Mouse (Mus musculus) left cerebral cortex, adult 8-10 months (tissue): Measurements from ENCODE around the gene Efna3. TPM values are rescaled to one million over a fixed set of nuclear protein-coding genes. Genes with fewer than 3 reads are reported as not detected.
A peak's percentile ranks its signal among the peaks of the same experiment; 100 is the strongest.

Experiments
- DNase-seq, 2 experiments: peaks; one replicate each; pipeline ENCODE4 v3.0.0; 2022; ENCODE audit warnings: low spot score in 2 of 2
- total RNA-seq, 4 experiments: library from RNA; stranded (reverse); gene quantifications; 2 replicates each; pipeline ENCODE4 v1.2.4; 2022

Efna3 gene
- total RNA-seq, 4 experiments from 2014 or later: 50.1 to 61.2 (median 55.3) TPM

DNA sequence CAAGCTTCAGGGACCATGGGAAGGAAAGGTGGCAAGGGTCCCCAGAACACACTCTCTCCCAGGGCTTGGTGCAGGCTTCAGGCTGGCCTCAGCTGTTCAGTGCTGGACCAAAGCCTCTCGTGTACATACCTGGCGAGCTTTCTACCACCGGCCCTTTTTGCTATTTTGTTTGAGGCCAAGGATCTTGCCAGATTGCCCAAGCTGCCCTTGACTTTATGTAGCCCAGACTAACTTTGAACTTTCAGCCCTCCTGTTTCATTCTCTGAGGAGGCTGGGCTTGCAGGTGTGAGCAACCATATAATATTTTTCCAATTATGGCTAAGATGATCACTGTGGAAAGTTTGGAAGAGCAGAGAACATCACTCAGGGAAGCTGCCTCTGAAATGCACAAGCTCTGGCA lies 38.5 kb downstream of the Efna3 start:
- no peak for DNase-seq

DNA sequence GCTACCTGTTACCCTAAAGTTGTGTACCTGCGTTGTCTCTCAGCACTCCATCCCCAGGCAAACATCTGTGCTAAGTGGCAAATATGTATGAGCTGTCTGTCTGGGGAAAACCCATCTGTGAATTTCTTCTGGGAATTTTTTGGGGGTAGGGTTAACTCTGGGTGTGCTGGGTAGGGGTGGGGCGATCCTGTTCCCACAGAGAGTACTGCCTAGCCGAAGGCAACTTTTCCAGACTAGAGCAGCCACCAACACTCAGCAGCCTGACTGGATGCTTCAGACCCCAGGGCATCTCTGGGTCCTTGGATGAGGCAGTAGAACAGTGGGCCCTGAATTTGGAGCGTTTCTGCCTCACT lies 40.5 kb downstream of the Efna3 start:
- DNase-seq: no peak

DNA sequence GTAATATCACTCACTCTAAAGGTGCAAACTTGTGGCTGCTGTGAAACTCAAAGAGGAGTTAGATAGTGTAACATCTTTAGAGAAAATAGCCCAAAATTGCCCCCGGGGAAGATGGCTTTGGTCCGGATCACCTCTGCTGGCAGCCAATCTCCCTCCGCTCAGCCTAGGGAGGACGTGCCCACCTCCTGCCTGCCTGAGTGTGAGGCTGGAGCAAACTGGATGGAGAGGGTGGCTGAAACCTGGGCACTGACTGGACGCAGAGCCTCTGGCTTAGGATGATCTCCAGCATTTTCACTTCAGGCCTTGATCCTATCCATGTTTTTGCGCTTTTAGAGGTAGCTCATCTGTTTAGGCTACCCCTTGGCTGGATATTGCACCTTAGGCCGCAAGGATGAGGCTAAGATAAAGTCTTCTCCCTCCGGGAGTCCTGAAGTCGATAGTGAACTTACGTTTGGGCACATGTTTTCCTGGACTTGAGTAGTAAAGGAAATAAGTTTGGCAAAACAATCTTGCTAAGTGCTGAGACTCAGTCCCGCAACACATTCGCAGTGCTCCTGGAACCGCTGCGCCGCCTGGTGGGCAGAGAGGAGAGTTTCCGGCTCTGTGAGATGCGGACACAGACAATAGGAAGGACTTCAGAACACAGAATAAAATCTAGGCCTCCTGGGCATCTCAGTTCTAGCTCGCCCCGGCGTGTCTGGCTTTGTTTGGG lies 41.0 kb downstream of the Efna3 start:
- DNase-seq: peak in 1 of 2 experiments; percentile 72

DNA sequence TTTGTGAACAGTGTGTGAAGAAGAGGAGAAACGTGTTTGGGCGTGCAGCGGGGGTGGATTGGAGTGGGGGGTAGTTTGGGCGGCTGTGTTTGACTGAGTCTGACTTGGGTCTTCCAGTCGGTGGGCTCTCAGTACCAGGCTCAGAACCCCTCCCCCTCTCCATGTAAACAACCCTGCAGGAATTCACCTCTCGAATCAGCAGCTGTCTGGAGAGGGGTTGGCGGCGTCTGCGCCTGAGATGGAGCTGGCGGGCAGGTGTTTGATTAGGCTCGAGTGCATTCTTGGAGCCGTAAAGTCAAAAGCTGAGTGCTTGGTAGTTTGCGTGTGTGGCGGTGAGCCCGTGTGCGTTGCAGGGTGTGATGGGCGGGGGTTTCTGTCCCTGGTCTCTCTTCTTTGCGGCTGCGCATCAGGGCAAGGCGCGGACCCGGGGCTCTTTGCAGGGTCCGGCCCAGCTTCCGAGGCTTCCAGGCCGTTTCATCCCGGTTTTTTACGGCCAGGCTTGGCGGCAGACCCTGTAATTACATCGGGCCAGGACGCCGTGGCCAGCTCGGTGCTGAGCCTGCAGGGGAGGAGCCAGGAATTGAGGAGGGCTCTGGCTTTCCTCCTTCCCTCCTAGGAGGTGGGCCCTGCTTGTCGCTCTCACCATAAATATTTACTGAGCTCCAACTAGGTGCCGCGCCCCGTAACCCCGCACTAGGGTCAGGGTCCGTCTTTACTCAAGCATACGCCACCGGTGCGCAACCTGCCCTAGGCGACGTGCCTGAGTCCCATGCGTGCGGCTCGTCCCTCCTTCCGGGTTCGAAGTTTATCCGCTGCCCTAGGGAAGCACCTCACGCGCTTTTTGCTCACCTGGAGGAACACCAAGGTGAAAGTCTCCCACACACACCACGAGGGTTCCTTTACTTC lies 41.9 kb downstream of the Efna3 start, which contains the start of gene Efna1:
Gene Efna1 (minus strand): TSS at position 537 of the 906 bp plus-strand sequence.
- DNase-seq: no peak

DNA sequence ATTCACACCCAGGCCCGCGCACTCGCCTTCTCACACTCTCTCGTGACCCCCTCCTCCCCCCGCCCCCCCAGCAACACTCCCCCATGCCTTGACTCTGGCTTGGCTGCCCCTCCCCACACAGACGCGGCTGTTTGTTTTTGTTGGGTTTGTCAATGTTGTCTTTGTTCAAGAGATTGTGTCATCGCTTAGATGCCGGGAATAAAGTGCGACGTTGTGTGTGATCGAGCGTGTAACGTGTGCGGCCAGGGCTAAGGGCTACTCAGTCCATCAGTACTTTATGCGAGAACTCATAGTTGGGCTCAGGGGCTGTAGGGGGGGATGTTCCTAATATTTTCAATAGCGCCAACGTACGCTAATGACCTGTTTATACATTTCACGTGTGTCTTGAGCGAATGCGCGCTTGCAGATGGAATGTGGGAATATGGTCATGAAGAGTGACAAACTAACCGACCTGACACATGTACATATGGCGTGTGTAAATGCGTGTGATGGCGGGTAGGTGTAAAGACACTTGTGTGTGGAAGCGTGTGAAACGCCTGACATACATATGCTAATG lies 42.6 kb downstream of the Efna3 start:
- DNase-seq: peak in 1 of 2 experiments; percentile 60

DNA sequence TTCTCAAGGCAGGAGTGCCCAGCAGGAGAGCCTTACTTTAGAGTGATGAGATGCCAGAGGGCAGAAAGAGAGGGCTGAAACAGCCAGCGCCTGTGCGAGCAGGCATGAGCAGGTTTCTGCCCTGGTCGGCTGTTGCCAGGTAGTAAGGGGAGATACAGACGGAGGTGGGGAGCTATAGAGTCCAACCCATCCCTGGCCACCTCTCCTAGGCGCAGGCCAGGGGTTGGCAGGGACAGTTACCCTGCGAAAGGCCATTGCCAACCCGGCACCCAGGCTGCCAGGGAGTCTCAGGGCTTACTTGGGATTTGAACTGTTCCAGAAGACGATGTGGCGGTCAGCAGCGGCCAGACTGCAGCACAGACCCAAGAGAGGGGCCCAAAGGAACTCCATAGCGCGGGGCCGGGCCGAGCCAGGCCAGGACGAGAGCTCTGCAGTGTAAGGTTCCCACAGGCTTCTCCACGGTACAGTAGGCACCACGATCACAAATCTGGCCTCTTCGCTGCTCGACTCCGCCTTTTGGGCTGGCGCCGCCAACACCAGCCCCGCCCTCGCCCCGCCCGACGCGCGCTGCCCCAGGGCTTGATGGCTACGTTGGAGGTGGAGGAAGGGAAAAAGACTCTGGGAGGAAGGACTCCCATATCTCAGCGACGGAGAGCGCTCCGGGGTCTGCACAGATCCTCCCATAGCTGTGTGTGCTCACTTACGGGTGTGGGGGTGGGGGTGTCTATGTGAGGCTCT lies 43.4 kb downstream of the Efna3 start:
- peak; percentile 62 to 73 for DNase-seq

DNA sequence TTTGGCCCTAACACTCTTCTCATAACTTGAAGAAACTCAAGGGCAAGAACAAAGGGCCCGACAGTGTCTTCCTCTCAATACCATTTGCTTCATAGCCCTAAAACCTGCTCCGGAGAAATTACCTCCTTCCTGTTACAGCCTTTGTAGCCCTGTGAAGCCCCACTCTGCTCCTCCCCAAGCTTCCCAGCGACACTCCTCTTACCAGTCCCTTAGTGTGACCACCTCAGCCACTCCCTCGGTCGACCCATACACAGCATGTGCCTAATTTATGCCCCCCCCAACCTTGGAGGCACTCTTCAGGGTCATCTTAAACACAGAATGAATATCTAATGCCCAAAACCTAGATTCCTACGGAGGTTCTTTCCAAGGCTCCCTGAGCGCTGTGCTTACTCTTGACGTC lies 44.1 kb downstream of the Efna3 start:
- DNase-seq: no peak

DNA sequence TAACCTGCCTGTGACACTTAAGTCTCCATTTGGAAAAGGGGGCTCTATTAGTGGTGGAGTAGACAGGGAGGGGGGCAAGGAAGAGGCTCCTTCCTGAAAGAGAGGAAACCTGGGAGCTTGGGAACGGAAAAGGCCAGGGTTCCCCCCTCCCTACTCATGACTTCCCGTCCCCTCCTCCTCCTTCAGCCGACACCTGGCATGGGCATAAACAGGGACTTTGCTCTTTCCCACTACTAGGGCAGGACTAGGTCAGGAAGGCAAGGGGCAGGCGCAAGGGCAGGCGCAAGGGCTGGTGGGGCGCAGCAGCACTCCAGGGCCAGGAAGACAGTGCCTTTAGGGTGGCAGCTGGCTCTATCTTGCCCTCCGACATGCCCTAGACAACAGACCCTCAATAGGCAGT lies 44.7 kb downstream of the Efna3 start:
- no peak for DNase-seq

DNA sequence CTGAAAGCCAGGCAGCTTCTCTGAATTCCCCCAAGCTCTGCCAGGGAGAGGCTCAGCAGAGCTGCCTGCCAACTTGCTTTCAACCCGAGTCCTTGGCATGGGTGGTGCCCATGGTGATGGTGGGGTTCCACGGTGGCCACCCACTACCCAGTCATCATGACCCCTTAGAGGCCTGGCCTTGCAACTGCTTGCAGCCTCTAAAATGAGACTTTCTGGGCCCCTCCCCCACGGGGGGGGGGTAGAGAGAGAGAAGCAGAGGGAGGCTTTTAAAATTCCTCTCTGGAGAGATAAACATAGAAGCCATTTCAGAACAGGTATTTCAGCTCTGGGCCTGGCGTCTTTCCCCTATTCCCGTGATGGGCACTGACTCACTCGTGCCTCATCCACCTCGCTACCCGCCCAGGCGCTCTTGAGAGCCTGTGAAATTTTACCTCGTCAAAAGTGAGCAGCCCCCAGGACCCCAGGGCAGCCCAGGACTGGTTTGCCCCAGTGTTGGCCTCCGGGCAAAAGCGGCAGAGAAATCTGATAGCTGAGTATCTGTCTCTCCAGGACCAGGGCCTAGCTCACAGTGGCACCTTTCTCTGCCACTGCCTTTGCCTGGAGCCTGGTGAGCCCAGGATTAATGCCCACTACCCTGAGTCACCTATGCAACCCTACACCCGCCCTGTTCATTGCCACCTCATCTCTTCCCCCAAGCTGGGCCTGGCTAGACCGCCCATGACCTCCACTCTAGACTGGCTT lies 45.3 kb downstream of the Efna3 start:
- no peak for DNase-seq

DNA sequence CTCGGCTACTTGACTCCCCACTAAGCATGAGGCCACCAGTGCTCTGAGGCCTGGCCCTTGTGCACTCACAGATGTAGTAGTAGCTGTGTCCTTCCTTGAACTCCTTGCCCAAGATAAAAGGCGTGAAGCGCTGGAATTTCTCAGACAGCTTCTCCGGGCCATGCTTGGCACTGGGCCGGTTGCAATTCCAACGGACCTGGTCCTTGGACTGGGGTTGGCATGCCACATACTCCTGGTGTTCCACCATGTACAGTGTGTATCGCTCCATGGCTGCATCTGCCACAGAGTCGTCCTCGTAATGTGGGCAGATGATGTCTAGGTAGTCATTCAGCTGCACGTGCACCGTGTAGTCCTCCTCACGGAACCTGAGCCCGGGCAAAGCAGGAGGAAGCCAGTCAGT lies 46.7 kb downstream of the Efna3 start:
- DNase-seq: no peak

DNA sequence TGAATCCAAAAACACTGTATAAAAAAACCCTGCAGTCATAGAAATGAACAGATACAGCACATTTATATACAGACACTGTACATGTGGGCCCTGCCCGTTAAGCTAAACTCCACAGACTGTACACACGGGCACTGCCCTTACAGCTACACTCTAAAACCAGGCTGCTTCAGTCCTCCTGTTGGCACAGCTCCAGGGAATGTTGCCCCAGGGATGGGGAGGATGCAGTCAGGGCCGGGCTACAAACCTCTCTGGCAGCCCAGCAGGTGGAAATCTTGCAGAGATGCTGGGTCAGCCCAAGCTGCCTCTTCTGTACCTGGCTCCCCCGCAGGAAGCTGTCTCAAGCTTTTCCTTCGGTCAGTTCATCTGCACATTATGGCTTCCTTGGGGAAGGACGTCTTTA lies 51.0 kb downstream of the Efna3 start:
- no peak for DNase-seq

DNA sequence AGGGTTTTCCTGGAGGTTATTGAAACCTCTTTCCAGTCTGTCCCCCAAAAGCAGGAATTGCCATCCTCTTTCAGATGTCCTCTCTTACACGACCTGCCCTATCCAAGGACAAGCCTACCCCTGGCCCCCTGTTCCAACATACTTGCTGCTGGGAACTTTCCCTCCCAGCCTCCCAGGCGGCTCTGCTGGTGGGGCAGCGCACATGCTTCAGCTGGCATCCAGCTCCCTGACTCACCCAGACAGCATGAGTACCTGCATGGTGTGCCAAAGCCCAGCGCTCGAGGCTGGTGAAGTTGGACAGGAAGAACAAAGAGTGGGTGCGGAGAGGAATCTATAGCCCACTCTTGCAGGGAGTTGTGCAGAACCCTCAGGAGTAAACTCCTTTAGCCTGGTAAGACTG lies 51.9 kb downstream of the Efna3 start:
- peak in 1 of 2 experiments; percentile 84 for DNase-seq

DNA sequence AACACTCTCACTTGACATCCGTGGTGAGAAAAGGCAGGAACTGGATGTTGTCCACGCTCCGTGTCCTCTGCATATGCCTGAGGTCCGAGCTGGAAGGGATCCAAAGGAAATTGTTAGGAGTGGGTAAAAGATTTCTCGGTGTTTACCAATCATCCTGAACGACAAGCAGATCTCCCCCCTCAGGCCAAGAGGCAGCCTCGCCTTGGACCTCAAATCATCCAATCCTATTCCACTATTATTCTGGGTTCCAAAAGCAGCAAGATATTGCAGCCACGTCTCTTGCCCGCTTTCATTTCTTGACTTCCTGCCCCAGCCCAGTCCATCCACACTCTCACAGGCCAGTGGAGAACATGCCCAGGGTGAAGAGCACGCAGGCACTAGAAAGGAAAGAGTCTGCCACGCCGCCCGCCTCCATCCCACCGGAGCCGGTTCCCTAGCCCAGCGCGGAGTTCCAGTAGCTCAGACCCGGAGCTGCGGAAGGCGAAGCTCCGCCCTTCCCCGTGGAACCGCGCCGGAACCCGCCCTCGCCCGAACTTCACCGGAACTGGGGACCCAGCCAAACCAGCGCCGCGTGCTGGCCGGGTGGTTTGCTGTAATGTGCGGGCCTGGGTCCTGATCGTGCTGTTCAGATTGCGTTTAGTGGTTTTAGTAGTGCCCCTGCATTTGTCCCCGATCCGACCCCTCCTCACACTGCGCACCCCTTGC lies 52.6 kb downstream of the Efna3 start, which contains the start of gene Slc50a1:
Gene Slc50a1 (minus strand): TSS at position 520 of the 705 bp plus-strand sequence.
- peak; percentile 67 to 73 for DNase-seq

DNA sequence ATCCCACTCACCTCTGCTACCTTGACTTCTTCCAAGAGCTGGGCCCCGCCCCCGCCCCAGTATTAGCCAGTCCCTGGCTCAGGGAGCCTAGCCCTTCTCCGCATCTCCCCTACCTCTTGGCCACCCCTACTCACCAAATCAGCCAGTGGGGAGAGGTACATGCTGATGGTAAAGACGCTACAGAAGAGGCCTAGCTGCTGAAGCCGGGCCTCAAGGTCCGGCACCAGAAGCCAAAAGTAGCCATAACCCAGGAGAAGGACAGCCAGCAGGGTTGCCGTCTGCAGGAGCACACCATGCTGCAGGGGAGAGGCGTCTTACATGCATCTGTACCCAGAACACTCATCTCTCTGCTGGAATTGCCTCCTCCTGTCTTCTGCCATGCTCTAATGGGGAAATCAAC lies 53.8 kb downstream of the Efna3 start:
- DNase-seq: no peak

DNA sequence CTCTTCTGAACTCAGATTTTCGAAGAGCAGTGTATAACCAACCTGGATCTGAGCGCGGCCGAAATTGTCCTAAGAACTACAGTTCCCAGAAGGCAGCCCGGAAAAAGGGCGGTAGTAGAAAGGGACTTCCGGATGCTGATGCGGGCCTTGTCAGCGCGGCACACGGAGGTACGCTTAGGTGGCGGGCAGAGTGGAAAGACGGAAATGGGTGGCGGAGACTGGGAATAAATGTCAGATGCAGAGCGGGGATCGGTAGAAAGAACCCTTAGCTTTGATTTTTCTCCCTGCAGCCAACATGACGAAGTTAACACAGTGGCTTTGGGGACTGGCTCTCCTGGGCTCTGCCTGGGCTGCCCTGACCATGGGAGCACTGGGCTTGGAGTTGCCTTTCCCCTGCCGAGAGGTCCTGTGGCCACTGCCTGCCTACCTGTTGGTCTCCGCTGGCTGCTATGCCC lies 56.3 kb downstream of the Efna3 start:
- peak; percentile 65 to 74 for DNase-seq

Other genes with a start within 250 kb of the Efna3 start
- gene Rusc1, start 229.7 kb downstream of the Efna3 start, total RNA-seq: 100 to 1,000 TPM; 170 to 198 (median 187) TPM
- under 1 TPM in 1 of 4 experiments, not detected in 3; 0.21 TPM for gene Gm43738, start 221.9 kb downstream of the Efna3 start, total RNA-seq
- 100 to 1,000 TPM in 2 of 4 experiments, 10 to 100 TPM in 2; 84.4 to 129 (median 100) TPM for gene Fdps, start 221.0 kb downstream of the Efna3 start, total RNA-seq
- not detected for gene Pklr, start 186.8 kb downstream of the Efna3 start, total RNA-seq
- gene Hcn3, start 162.8 kb downstream of the Efna3 start, total RNA-seq: 10 to 100 TPM; 12.3 to 18.2 (median 17.0) TPM
- 10 to 100 TPM; 41.2 to 45.3 (median 42.5) TPM for gene Clk2, start 158.2 kb downstream of the Efna3 start, total RNA-seq
- 10 to 100 TPM; 58.5 to 69.8 (median 63.9) TPM for gene Scamp3, start 145.5 kb downstream of the Efna3 start, total RNA-seq
- 10 to 100 TPM; 47.2 to 58.2 (median 52.3) TPM for gene Fam189b, start 139.8 kb downstream of the Efna3 start, total RNA-seq
- 10 to 100 TPM; 52.5 to 62.4 (median 56.1) TPM for gene Gba, start 120.0 kb downstream of the Efna3 start, total RNA-seq
- 10 to 100 TPM; 14.2 to 24.3 (median 22.2) TPM for gene Thbs3, start 107.8 kb downstream of the Efna3 start, total RNA-seq
- 100 to 1,000 TPM in 2 of 4 experiments, 10 to 100 TPM in 2; 95.4 to 105 (median 99.8) TPM for gene Mtx1, start 95.9 kb downstream of the Efna3 start, total RNA-seq
- gene Muc1, start 93.9 kb downstream of the Efna3 start, total RNA-seq: 1 to 10 TPM in 1 of 4 experiments, under 1 TPM in 3; 0.36 to 1.5 (median 0.67) TPM
- 10 to 100 TPM; 70.4 to 91.2 (median 83.7) TPM for gene Krtcap2, start 77.0 kb downstream of the Efna3 start, total RNA-seq
- gene Trim46, start 76.7 kb downstream of the Efna3 start, total RNA-seq: 10 to 100 TPM; 66.2 to 74.6 (median 68.4) TPM
- 10 to 100 TPM; 51.6 to 64.2 (median 54.6) TPM for gene Dpm3, start 63.6 kb downstream of the Efna3 start, total RNA-seq
- gene Slc50a1, start 52.4 kb downstream of the Efna3 start, total RNA-seq: 10 to 100 TPM; 38.0 to 48.9 (median 45.5) TPM
- 1 to 10 TPM; 5.6 to 8.8 (median 6.8) TPM for gene Efna1, start 41.8 kb downstream of the Efna3 start, total RNA-seq
- gene Efna4, start 15.1 kb upstream of the Efna3 start, total RNA-seq: under 1 TPM in 3 of 4 experiments, not detected in 1; 0.22 to 0.46 (median 0.30) TPM
- 100 to 1,000 TPM; 104 to 122 (median 108) TPM for gene Adam15, start 27.0 kb upstream of the Efna3 start, total RNA-seq
- under 1 TPM; 0.32 to 0.77 (median 0.42) TPM for gene Dcst2, start 39.0 kb upstream of the Efna3 start, total RNA-seq
- gene Dcst1, start 42.3 kb upstream of the Efna3 start, total RNA-seq: under 1 TPM in 1 of 4 experiments, not detected in 3; 0.61 TPM
- 10 to 100 TPM; 11.3 to 20.3 (median 15.8) TPM for gene Zbtb7b, start 71.8 kb upstream of the Efna3 start, total RNA-seq
- 1 to 10 TPM; 3.9 to 5.8 (median 4.4) TPM for gene Lenep, start 79.8 kb upstream of the Efna3 start, total RNA-seq
- 10 to 100 TPM; 30.8 to 39.9 (median 35.6) TPM for gene Flad1, start 88.9 kb upstream of the Efna3 start, total RNA-seq
- 1 to 10 TPM; 2.4 to 3.5 (median 2.8) TPM for gene Cks1b, start 95.4 kb upstream of the Efna3 start, total RNA-seq
- 10 to 100 TPM; 15.1 to 18.7 (median 17.3) TPM for gene Shc1, start 95.5 kb upstream of the Efna3 start, total RNA-seq
- 10 to 100 TPM; 44.0 to 57.4 (median 48.8) TPM for gene Pygo2, start 107.2 kb upstream of the Efna3 start, total RNA-seq
- 10 to 100 TPM; 33.6 to 51.4 (median 41.9) TPM for gene Pbxip1, start 113.7 kb upstream of the Efna3 start, total RNA-seq
- 10 to 100 TPM; 29.0 to 37.4 (median 31.7) TPM for gene Pmvk, start 131.6 kb upstream of the Efna3 start, total RNA-seq
- gene Kcnn3, start 197.2 kb upstream of the Efna3 start, total RNA-seq: 10 to 100 TPM; 20.8 to 25.7 (median 23.3) TPM